Mouse (Mus musculus) kidney, adult 2 months (tissue): Measurements from ENCODE around the gene Slc22a3.

Experiments used
- CTCF ChIP-seq: fragments of 200-500 bp; conservative IDR thresholded peaks from 2 replicates; pipeline ENCODE4 v1.5.1; 2011; ENCODE audit warnings: low read depth, mild to moderate bottlenecking, control low read depth, low read length, moderate library complexity, mixed read lengths; ENCODE audit not compliant: insufficient read depth, insufficient read length
- POLR2A ChIP-seq: fragments of 200-500 bp; IDR thresholded peaks from one replicate; pipeline ENCODE4 v1.6.1; 2011; ENCODE audit warnings: low read depth, low read length, control low read depth

GRCm38 (mm10) chr17:12412891-12413237 lies 94.6 kb downstream of the Slc22a3 start:
- no peak for TF ChIP-seq CTCF
- no peak for TF ChIP-seq POLR2A
